Mouse (Mus musculus) ES-E14 (cell line): Measurements from ENCODE around the gene Prkag1. TPM values are rescaled to one million over a fixed set of nuclear protein-coding genes. Genes with fewer than 3 reads are reported as not detected.
"Not testable (repeated sequence)": the region's sequence is repeated elsewhere in the genome, so short reads cannot be mapped to it uniquely, and the experiment has no call there.

Source experiments
- DNase-seq: peaks from one replicate; pipeline ENCODE4 v3.0.0-alpha.2; 2013; ENCODE audit warnings: low read depth, low spot score
- H3K27ac ChIP-seq: 2 replicates; pipeline ENCODE4 v1.5.1; 2012; ENCODE audit warnings: low read depth, mild to moderate bottlenecking, low read length, moderate library complexity, mixed read lengths; ENCODE audit not compliant: poor library complexity, insufficient read depth, severe bottlenecking
- H3K36me3 ChIP-seq: 2 replicates; pipeline ENCODE4 v1.6.1; 2012; ENCODE audit warnings: mild to moderate bottlenecking, low read length, moderate library complexity, mixed read lengths; ENCODE audit not compliant: control insufficient read depth, poor library complexity, insufficient read depth, severe bottlenecking
- H3K4me1 ChIP-seq, 2 experiments: fragments of 150-350 bp in 1 of 2; sonication (generic) in 1 of 2; 2 replicates each; pipeline ENCODE4 v1.6.1; 2012; ENCODE audit warnings: low read length in 2 of 2, mild to moderate bottlenecking in 1 of 2, mixed read lengths in 1 of 2; ENCODE audit not compliant: control insufficient read depth in 2 of 2, insufficient read depth in 2 of 2, poor library complexity in 1 of 2
- H3K4me3 ChIP-seq, 2 experiments: fragments of 150-350 bp in 1 of 2; sonication (generic) in 1 of 2; 2 replicates each; pipeline ENCODE4 v1.5.1; 2012; ENCODE audit warnings: low read length in 2 of 2, low read depth in 1 of 2, mild to moderate bottlenecking in 1 of 2, mixed read lengths in 1 of 2; ENCODE audit not compliant: insufficient read depth in 1 of 2, poor library complexity in 1 of 2, severe bottlenecking in 1 of 2
- H3K9ac ChIP-seq: 2 replicates; pipeline ENCODE4 v1.6.1; 2012; ENCODE audit warnings: low read depth, mild to moderate bottlenecking, low read length, mixed read lengths; ENCODE audit not compliant: poor library complexity, insufficient read depth, severe bottlenecking
- H3K9me3 ChIP-seq: fragments of 150-350 bp; sonication (generic); 2 replicates; pipeline ENCODE4 v1.6.1; 2012; ENCODE audit warnings: low read depth, mild to moderate bottlenecking, low read length; ENCODE audit not compliant: control insufficient read depth, insufficient read depth
- CHD2 ChIP-seq: IDR thresholded peaks from 2 replicates; pipeline ENCODE4 v1.6.1; 2014; ENCODE audit warnings: mild to moderate bottlenecking, low read depth, low read length, inconsistent platforms
- HCFC1 ChIP-seq: IDR thresholded peaks from 2 replicates; pipeline ENCODE4 v1.6.1; 2012; ENCODE audit warnings: low read length, inconsistent platforms, borderline replicate concordance; ENCODE audit not compliant: insufficient read depth
- MAFK ChIP-seq: IDR thresholded peaks from 2 replicates; pipeline ENCODE4 v1.6.1; 2014; ENCODE audit warnings: mild to moderate bottlenecking, low read depth, low read length, inconsistent platforms; ENCODE audit not compliant: insufficient read depth
- ZC3H11A ChIP-seq: IDR thresholded peaks from 2 replicates; pipeline ENCODE4 v1.6.1; 2012; ENCODE audit warnings: low read depth, mild to moderate bottlenecking, inconsistent platforms, low read length, borderline replicate concordance
- ZNF384 ChIP-seq: IDR thresholded peaks from 2 replicates; pipeline ENCODE4 v1.6.1; 2012; ENCODE audit warnings: low read depth, low read length, inconsistent platforms
- in situ Hi-C, 2 experiments: fragments of 600-800 bp; cut with MboI; formaldehyde crosslinking; loops; one replicate each; pipeline ENCODE4 v1.15.1; 2025; ENCODE audit warnings: low sequenced_read_pairs in 2 of 2, inconsistent platforms in 1 of 2; ENCODE audit not compliant: unreplicated experiment in 2 of 2
- total RNA-seq: library from RNA; depleted of rRNA; stranded (reverse); fragments of 300-350 nt; gene quantifications from 2 replicates; pipeline ENCODE4 v1.2.3, GENCODE M21; 2012

Prkag1 gene
- total RNA-seq, 1 experiment: 54.7 TPM

DNA sequence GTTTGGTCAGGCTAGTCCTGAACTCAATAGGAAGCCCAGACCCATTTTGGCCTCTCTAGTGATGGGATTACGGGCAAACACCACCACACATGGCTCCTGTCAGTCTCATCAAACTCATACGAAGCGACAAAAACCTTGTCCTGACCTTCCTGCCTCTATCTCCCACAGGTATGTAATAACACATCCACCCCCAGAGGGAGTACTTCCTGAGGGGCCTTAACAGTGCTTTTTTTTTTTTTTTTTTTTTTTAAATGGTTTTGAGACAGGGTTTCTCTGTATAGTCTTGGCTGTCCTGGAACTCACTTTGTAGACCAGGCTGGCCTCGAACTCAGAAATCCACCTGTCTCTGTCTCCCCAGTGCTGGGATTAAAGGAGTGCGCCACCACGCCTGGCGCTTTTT, 13.2 kb downstream of the Prkag1 start:
- H3K4me3 ChIP-seq: no peak overlapping the region
- no peak overlapping the region for H3K27ac ChIP-seq
- no peaks in the 10 kb centered on the region for H3K9me3 ChIP-seq
- H3K9ac ChIP-seq: no peak overlapping the region
- TF ChIP-seq ZNF384 (peak; percentile 95), HCFC1 (no peak), MAFK (no peak)
- peaks cover 16% of the 10 kb centered on the region for H3K36me3 ChIP-seq
- H3K4me1 ChIP-seq: peaks cover 2 to 10% of the 10 kb centered on the region in 2 experiments; a peak in 3 of 4 replicates
- no peak for DNase-seq
- in situ Hi-C loops: no loop called here

DNA sequence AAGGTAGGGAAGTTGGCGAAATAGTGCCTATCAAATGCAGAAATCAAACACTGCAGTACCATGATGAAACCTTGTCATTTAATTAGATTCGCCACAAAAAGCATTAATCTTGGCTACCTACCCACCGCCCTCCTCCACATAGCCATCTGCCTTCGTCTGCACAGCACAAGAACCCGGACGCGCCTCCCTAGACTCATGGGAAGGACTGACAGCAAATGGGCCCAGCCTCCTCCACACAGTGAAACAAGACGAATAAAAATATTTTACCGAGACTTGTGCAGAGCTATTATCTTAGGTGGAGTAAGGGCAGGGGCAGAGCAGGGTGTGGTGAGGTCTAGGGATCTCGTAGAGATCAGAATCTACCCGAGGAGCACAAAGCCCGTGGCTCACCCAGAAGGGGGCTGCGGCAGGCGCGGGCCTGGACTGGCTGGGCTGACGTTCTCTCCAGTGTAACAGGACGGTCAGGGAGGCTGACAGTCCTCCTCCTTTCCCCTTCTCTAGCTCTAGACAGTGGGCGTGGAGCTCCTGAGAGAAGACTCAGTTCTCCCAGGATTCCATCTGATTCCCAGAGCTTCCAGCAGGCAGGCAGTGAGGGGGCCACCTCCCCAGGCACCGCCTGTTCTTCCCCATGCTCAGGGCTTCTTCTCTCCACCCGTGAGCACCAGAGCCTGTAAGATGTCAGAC, 18.4 kb downstream of the Prkag1 start:
- DNase-seq: no peak
- Histone ChIP-seq H3K9me3 (no peaks in the 10 kb centered on the region), H3K9ac (no peak overlapping the region), H3K4me1 (peaks cover 0 to 9% of the 10 kb centered on the region in 2 experiments; a peak in 2 of 4 replicates), H3K27ac (no peak overlapping the region), H3K36me3 (peaks cover 19% of the 10 kb centered on the region), H3K4me3 (no peak overlapping the region)
- TF ChIP-seq HCFC1: no peak
- no peak for TF ChIP-seq ZNF384
- no peak for TF ChIP-seq ZC3H11A
- no peak for TF ChIP-seq MAFK
- no peak for TF ChIP-seq CHD2
- in situ Hi-C loops: no loop called here

DNA sequence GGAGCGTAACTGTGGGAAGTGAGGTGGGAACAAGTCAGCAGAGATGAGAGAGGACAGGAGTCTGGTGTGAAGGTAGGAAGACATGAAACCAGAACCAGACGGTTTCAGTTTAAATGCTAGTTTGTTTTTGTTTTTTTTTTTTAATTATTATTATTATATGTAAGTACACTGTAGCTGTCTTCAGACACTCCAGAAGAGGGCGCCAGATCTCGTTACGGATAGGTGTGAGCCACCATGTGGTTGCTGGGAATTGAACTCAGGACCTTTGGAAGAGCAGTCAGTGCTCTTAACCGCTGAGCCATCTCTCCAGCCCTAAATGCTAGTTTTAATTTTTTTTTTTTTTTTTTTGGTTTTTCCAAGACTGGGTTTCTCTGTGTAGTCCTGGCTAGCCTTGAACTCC, 21.1 kb downstream of the Prkag1 start:
- H3K9me3 ChIP-seq, H3K9ac ChIP-seq, H3K27ac ChIP-seq, DNase-seq, in situ Hi-C loops, H3K4me3 ChIP-seq: not testable (repeated sequence)
- Histone ChIP-seq H3K4me1 (peaks cover 0 to 18% of the 10 kb centered on the region in 2 experiments; a peak in 2 of 4 replicates), H3K36me3 (peaks cover 13% of the 10 kb centered on the region; the same call in 1 of the 2 replicates)

DNA sequence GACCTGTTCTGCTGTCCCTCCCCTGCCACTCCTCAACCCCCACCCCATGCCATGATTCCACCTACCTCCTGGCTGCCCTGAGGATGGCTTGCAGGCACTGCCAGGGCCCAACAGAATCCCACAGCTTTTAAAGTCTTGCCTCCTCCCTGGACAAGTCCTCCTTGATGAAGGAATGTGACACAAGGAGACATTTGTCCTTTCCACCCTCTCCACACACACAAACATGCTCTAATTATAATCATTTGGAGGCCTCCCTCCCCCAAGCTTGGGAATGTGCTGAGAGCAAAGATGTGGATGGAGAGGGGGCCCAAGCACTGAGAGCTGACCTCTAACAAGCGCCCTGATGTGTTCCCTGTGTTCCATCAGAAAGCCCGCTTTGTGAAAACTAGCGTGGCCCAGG, 21.9 kb downstream of the Prkag1 start, which contains the start of gene Ddn:
Gene Ddn (minus strand): TSS at position 101 of the 400 bp plus-strand sequence.
- Histone ChIP-seq H3K36me3 (peaks cover 9% of the 10 kb centered on the region; the same call in 1 of the 2 replicates), H3K9ac (no peak within 1 kb of the TSS), H3K27ac (no peak within 1 kb of the TSS), H3K4me3 (no peak within 1 kb of the TSS), H3K9me3 (no peaks in the 10 kb centered on the region), H3K4me1 (peaks cover 0 to 18% of the 10 kb centered on the region in 2 experiments; a peak in 2 of 4 replicates)
- in situ Hi-C loops: no loop called here
- TF ChIP-seq ZNF384: no peak
- TF ChIP-seq ZC3H11A: no peak
- no peak for TF ChIP-seq MAFK
- no peak for TF ChIP-seq CHD2
- TF ChIP-seq HCFC1: no peak
- DNase-seq: no peak

DNA sequence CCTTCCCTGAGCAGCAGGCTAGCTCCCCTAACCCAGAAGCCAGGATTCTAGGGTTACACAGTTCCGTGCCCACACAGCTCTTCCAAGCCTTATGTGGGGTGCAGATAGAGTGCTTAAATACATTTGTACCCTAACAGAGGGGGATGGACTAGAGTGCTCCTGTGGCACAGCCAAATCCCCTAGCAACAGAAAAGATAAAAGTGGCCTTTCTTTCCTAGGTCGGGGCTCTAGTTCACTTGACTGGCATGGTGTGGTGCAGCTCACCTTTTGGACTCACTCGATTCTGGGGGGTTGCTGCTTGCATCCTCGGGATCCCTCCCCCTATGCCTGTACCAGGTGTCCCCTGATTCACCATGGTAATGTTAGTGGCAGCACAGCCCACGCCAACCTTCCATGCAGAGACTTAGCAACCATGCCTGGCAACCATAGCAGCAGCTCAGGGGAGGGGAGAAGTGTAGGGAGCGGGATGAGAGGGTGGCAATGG, 22.6 kb downstream of the Prkag1 start:
- H3K9ac ChIP-seq: no peak overlapping the region
- peaks cover 0 to 14% of the 10 kb centered on the region in 2 experiments; a peak in 2 of 4 replicates for H3K4me1 ChIP-seq
- in situ Hi-C loops: no loop called here

More for the DNA sequence above, 22.6 kb downstream of the Prkag1 start:
- TF ChIP-seq ZC3H11A (no peak), CHD2 (no peak), HCFC1 (no peak), ZNF384 (no peak), MAFK (no peak)
- Histone ChIP-seq H3K9me3 (no peaks in the 10 kb centered on the region), H3K36me3 (peaks cover 3% of the 10 kb centered on the region; the same call in 1 of the 2 replicates), H3K27ac (no peak overlapping the region), H3K4me3 (no peak overlapping the region)
- DNase-seq: no peak
